Mouse (Mus musculus) cerebellum, adult 2 months (tissue): ENCODE data around the gene Celsr2.

Experiments used
- CTCF ChIP-seq: fragments of 200-500 bp; IDR thresholded peaks from 2 replicates; pipeline ENCODE4 v1.5.1; 2011; ENCODE audit warnings: low read depth, mild to moderate bottlenecking, control low read depth, low read length, moderate library complexity, borderline replicate concordance; ENCODE audit not compliant: insufficient read depth
- POLR2A ChIP-seq: fragments of 200-500 bp; IDR thresholded peaks from 2 replicates; pipeline ENCODE4 v1.6.1; 2011; ENCODE audit warnings: low read length, control low read depth, borderline replicate concordance; ENCODE audit not compliant: insufficient read depth

DNA sequence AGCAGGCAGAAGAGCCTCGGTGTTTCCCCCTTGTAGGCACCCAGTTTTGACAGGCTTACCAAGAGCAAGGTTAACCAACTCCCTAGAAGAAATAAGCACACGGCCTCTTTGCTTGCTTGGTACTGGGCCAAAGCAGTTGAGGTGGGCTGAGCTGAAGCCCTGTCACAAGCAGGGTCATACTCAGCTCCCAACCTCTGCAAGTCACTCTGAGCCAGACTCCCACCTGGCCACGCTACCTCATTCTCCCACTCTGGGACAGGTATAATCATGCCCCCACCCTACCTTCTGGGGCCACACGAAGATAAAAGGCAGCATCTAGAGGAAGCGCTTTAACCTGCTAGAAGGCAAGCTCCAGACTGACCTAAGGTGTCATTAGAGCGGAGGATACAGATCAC is 10.3 kb upstream of the Celsr2 start:
- TF ChIP-seq CTCF (no peak), POLR2A (no peak)
